Mouse (Mus musculus) left cerebral cortex, adult 2 months (tissue): ENCODE measurements around the gene Inhbb. TPM values are rescaled to one million over a fixed set of nuclear protein-coding genes. Genes with fewer than 3 reads are reported as not detected.

Experiments
- DNase-seq, 2 experiments: peaks; one replicate each; pipeline ENCODE4 v3.0.0; 2021 to 2022; ENCODE audit warnings: low spot score in 2 of 2, mixed read lengths in 1 of 2; ENCODE audit errors: extremely low spot score in 1 of 2
- H3K27ac ChIP-seq: fragments of 200-600 bp; 2 replicates; pipeline ENCODE4 v1.8.1; 2022
- H3K4me3 ChIP-seq: fragments of 200-600 bp; 2 replicates; pipeline ENCODE4 v1.8.1; 2022
- CTCF ChIP-seq: fragments of 200-600 bp; IDR thresholded peaks from 2 replicates; pipeline ENCODE4 v1.8.1; 2022; ENCODE audit warnings: antibody characterized with exemption, mild to moderate bottlenecking, moderate library complexity
- intact Hi-C: fragments of 180-260 bp; cut with DNase I; formaldehyde crosslinking; loops from one replicate; pipeline ENCODE4 v1.15.1; 2025
- total RNA-seq, 2 experiments: library from RNA; stranded (reverse); gene quantifications; 2 replicates each; pipeline ENCODE4 v1.2.3; 2021

The Inhbb gene
- total RNA-seq, 2 experiments from 2014 or later = 4.7 to 5.2 TPM

DNA sequence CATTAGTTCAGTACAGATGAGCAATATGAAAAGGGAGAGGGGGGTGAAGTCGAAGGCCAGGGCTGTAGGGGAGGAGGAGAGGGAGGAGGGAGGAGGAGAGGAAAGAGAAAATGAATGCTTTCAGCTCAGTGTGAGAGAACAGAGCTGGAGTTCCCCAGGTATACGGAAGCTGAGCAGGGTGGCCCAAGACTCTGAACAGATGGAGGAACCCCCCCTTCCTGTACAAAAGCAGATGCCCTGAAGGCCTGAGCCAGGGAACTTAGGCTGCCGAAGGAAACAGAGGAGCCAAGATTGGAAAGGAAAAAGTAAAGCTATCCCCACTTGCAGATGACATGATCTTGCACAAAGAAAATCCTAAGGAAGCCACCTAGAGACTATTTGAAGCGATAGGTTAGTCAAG lies 20.8 kb downstream of the Inhbb start:
- intact Hi-C loops = no loop called here
- no peak for DNase-seq
- TF ChIP-seq CTCF = no peak
- Histone ChIP-seq H3K4me3 (no peak overlapping the region), H3K27ac (no peak overlapping the region)

DNA sequence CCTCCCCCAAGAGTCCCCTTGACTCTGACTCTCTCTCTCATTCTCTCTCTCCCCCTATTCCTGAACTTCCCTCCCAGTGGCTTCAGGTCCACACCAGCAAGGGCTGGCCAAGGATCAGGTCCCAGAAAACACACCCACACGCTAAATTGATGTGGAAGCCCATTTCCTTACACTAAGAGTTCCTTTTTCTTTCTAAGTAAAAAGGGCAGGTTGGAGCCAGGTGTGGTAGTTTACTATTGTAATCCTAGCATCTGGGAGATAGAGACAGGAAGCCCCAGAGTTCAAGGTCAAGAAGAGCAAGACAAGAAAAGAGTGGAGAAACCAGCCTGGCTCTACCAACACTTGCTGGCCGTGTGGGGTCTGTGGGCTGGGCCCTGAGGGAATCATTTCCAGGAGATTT lies 23.4 kb downstream of the Inhbb start:
- intact Hi-C loops = no loop called here
- no peak for TF ChIP-seq CTCF
- no peak for DNase-seq
- Histone ChIP-seq H3K27ac (no peak overlapping the region), H3K4me3 (no peak overlapping the region)

GRCm38 (mm10) chr1:119397839-119398238 lies 24.2 kb downstream of the Inhbb start:
- no peak overlapping the region for H3K4me3 ChIP-seq
- no peak for TF ChIP-seq CTCF
- no peak overlapping the region for H3K27ac ChIP-seq
- intact Hi-C loops = no loop called here
- DNase-seq = no peak

DNA sequence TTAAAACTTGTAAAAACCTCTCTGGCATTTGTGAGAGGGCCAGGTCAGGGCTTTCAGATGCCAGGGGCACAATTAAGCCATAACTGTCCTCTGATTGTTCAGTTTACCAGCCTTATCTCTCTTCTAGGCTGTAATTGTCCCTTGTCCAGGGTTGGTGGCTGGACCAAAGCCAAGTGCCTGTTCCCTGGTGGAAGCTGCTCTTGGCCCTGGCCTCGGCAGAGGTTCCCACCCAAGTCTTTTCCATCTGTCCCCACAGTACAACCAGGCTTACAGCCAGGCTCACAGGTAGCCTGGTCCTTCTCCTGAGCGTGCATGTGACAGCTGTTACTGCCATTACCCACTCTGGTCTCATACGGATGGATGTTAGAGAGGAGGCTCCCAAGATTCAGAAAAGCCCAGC lies 30.7 kb downstream of the Inhbb start:
- Histone ChIP-seq H3K4me3 (no peak overlapping the region), H3K27ac (no peak overlapping the region)
- no peak for DNase-seq
- intact Hi-C loops = no loop called here
- no peak for TF ChIP-seq CTCF

DNA sequence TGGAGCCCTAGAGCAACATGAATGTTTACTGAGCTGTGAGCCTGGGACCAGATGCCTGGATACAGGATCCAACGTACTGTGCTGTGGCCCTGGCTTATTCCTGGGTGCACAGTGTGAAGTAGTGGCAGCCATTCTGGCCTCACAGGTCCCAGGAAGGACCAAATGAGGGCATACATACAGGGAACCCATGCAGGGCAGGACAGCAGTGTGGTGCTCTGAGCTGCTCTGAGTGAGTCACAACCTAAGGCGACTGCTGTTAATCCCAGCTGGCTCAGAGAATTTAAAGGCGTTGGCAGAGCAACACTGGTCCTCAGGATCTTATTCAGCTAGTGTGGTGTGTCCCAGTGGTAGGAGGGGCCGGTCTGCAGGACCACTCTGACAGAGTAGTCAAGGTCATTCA lies 31.4 kb downstream of the Inhbb start:
- TF ChIP-seq CTCF = no peak
- H3K27ac ChIP-seq = no peak overlapping the region
- intact Hi-C loops = no loop called here
- no peak for DNase-seq
- no peak overlapping the region for H3K4me3 ChIP-seq

DNA sequence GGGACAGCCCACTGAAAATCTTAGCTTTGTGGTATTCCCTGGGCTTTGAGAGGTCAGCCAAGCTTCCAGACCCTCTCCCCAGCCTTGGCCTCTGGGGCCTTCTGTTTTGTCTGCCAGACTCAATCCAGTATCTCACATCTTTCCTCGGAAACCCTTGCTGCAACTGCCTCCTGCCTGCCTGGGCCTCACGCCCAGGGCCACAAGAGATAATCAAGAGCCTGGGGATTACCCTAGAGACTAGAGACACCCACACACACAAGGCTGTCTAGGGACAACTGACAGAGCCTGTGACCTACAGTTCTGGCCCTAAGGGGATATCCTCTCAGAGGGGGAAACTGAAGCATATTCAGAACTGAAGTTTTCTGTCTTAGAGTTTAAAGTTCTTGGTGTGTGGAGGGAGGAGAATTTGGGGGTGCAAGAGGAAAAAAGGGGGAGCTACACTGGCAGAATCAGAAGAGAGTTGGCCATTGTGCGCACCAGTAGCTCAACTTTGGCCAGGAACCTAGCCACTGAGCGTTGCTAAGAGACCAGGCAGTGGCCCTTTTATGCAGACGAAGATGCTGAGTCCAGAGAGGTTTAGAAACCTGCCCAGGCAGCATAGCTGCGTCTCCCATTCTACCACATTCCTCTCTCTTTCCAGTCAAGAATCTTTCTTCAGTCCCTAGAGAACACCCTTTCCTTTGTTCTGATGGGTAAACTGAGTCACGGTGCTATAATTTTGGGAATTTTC lies 32.1 kb downstream of the Inhbb start:
- intact Hi-C loops = loop anchor here (2.0 kb wide), 1 partner anchor 29 kb away; no protein-coding TSS in a partner anchor
- DNase-seq = no peak

DNA sequence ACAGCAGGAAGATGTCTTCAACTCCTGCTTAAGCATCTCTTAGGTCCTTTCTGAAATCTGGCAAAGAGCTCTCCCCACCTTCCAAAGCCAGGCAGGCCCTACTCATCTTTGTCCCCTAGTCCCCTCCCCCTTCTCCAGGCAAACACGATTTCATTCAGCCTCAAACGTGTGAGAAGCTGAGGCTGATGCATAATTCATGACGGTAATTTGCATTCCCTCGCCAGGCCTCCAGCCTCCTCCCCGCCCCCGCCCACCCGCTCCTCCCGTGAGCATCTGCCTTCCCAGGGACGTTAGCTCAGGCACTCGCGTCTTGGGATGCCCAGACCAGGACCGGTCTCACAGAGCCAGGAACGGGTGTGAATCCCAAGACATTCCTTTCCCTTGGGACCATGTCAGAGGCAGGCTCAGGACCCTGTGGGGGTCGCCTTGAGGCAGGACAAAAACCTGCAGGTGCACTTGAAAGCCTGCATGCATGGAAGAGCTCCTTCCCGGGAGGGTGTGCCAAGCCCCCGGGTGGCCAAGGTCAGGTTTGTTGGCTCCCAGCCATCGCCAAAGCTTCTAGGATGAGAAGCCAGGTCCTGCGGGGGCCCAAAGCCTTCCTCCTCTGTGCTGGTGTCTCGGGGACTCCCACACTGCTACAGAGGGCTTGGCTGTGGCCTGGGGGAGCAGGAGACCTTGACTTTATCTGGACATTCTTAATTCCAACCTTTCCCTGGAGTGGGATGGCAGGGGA lies 33.2 kb downstream of the Inhbb start:
- TF ChIP-seq CTCF = no peak
- Histone ChIP-seq H3K4me3 (no peak overlapping the region), H3K27ac (no peak overlapping the region)
- DNase-seq = peak; percentile 26 to 35
- intact Hi-C loops = loop anchor here (2.0 kb wide), 1 partner anchor 30 kb away; no protein-coding TSS in a partner anchor

More for the DNA sequence above, 32.1 kb downstream of the Inhbb start:
- no peak for TF ChIP-seq CTCF
- H3K27ac ChIP-seq = no peak overlapping the region
- no peak overlapping the region for H3K4me3 ChIP-seq

DNA sequence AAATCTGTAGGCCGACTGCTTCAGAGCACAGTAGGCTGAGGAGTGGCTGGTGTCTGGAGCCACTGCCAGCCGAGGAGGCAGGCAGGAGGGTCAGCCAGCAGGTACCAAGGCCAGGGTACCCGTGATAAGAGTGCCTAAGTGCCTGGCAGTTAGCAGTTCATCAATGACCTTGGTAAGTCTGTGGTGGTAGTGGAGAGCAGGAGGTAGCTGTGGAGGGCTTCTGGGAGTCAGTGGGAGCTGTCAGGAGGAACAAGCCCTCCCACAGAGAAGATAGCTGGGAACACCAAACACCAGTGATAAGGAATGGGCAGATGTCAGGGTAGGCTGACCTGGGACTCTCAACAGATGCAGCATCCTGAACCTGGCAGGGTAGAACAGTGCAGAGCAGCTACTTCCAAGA lies 35.7 kb downstream of the Inhbb start:
- H3K27ac ChIP-seq = no peak overlapping the region
- no peak overlapping the region for H3K4me3 ChIP-seq
- TF ChIP-seq CTCF = no peak
- no peak for DNase-seq
- intact Hi-C loops = no loop called here

DNA sequence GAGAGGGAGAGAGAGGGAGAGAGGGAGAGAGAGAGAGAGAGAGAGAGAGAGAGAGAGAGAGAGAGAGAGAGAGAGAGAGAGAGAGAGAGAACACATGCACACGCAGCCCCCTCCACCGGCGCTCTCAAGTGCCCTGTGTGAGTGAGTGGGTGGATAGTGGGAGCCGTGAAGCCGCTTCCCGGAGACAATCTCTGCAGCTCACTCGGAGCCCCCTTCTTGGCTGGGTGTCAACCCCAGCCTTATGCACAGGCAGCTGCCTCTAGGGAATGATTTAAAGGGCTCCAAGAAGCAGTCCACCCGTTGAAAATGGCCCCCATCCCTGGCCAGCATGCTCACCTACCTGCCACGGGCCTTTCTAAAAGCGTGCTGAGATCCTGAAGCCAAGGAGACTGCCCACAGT lies 38.1 kb downstream of the Inhbb start:
- TF ChIP-seq CTCF = no peak
- Histone ChIP-seq H3K27ac (no peak overlapping the region), H3K4me3 (no peak overlapping the region)
- peak; percentile 48 to 53 for DNase-seq
- intact Hi-C loops = no loop called here

DNA sequence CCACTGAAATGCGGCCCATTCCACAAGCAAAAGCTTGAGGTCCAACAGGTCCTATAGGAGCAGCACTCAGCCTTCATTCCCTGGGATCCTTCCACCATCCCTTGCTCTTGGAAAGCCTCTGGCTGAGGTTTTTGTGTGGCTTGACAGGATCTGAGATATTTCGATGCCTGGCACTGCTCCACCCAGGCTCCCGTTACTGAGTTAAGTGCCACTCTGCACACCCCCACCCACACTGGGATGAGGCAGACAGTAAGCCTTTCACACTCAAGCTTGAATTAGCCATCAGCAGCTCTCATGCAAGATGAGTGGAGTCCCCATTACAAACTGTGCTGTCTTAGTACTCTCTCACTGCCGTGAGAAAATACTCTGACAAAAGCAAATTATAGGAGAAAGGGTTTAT lies 41.4 kb downstream of the Inhbb start:
- H3K27ac ChIP-seq = no peak overlapping the region
- intact Hi-C loops = no loop called here
- TF ChIP-seq CTCF = no peak
- H3K4me3 ChIP-seq = no peak overlapping the region
- peak; percentile 62 to 68 for DNase-seq

GRCm38 (mm10) chr1:119375376-119375775 lies 46.7 kb downstream of the Inhbb start:
- Histone ChIP-seq H3K4me3 (no peak overlapping the region), H3K27ac (no peak overlapping the region)
- DNase-seq = no peak
- TF ChIP-seq CTCF = no peak
- intact Hi-C loops = no loop called here

- no peak overlapping the region for H3K4me3 ChIP-seq
- intact Hi-C loops = no loop called here
- H3K27ac ChIP-seq = no peak overlapping the region
- DNase-seq = no peak
- TF ChIP-seq CTCF = no peak
These were observed 54.5 kb downstream of the Inhbb start for GRCm38 (mm10) chr1:119367546-119367945.
